Mouse (Mus musculus) right cerebral cortex, postnatal 25 days (tissue): ENCODE measurements at regions not wholly inside any gene's neighbourhood (a gene's known extent, or its start where the extent isn't known, plus 50 kb on each side); places are given as distances from the start of the nearest gene placed in this dataset.

Experiments
- DNase-seq: peaks from one replicate; pipeline ENCODE4 v3.0.0; 2022

- DNase-seq, result no peak
These were observed 64.8 kb downstream of the Dll1 start for GRCm38 (mm10) chr17:15311822-15312221.

GRCm38 (mm10) chr17:15310465-15310864 is 66.2 kb downstream of the Dll1 start:
- no peak for DNase-seq

DNA sequence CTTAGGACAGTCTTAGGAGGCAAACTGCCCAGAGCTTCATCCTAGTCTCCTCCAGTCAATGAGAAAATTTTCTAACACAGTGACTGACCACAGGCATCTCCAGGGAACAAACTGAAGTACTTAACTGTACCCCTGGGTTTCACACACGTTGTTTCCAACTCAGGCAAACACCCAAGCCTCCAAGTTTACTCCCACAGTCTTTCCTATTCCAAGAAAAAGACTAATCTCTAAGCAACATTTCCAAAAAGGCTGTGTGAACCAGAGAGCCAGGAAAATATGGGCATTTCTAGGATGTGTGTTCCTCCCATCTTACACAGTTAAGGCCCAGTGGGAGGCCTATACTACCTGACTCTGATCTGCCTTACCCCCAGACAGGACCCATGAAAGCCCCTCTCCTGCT is 74.6 kb downstream of the Dll1 start:
- no peak for DNase-seq

DNA sequence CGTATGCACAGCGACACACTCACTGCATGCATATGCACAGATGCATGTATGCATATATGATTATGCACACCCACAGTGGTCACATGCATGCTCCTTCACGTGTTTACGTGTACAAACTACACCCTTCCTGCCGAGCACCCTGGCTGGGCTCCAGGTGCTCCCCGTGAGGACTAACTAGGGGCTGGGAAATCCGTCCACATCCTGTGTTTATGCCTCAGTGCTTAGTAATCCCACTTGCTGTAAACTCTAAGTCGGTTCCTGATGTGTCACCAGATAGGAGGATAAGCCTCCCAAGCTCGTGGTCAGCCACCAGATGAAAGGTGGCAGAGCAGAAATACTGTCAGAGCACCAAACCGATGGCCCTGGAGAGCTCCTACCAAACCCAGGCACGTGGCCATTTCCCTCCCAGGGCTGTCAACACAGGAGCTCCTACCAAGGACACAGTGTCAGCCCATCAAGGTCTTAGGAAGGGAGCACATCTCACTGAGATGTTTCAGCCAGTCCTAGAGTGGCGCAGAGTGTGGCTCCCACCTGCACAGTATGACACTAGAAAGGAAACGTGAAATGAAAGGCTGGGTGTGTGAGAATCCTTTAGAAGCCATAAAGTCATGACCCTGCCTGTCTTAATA is 76.8 kb downstream of the Dll1 start:
- no peak for DNase-seq

DNA sequence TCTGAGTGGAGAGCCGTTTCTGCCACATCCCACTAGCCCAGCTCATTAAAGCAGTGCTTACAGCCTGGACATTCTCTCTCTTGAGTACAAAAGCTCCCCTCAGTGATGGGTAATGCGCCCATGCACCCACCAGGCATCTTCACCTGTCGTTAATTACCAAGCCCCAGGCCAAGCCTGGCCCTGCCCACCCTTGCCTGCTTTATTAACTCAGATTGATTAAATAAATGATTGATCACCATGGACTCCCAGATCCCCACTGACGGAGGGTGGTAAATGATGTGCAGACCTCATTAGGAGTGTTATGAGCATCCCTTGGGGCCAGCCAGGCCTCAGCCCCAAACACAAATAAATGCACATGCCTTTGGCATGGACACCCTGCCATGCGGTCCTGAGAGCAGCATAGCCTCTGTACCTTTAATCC is 82.5 kb downstream of the Dll1 start:
- no peak for DNase-seq

- DNase-seq, result no peak
These were observed 84.1 kb downstream of the Dll1 start for GRCm38 (mm10) chr17:15292490-15293070.

- no peak for DNase-seq
These were observed 85.0 kb downstream of the Dll1 start for GRCm38 (mm10) chr17:15291626-15292025.

DNA sequence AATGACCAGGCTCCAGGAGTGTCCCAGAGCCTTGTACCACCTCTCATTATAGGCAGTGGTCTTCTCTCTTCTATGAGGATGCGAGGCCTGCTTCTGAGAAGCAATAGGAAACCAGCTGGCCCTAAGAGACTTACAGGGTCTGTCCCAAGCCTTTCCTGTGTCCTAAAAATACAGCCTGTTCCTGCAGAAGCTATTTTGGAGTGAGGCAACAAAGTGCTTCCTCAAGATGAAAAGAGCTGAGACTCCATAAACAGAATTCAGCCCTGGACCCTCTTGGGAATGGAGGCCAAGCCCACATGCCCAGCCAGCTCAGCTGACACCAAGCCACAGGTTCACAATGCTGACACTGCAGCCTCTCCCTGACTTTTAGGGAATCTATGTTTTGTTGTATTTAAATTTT is 86.3 kb downstream of the Dll1 start:
- no peak for DNase-seq

GRCm38 (mm10) chr17:15289062-15289461 is 87.6 kb downstream of the Dll1 start:
- DNase-seq, result no peak

DNA sequence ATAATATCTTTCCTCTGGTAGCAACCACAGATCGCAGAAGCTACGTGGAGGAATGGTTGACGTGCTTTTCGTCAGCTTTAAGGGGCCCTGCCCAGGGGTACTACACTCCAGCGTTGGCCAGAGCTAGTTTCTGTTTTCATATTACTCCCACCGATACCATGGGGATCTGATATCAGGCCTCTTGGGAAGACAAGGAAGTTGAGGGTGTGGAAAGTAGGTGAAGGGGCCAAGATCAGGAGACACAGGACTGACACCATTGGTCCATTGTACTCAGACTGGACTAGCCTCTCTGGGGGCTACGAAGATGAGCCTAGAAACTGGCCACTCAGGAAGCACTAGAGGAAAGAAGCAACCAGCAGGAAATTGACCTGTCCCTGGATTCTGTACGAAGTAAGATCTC is 88.0 kb downstream of the Dll1 start:
- DNase-seq, result no peak

DNA sequence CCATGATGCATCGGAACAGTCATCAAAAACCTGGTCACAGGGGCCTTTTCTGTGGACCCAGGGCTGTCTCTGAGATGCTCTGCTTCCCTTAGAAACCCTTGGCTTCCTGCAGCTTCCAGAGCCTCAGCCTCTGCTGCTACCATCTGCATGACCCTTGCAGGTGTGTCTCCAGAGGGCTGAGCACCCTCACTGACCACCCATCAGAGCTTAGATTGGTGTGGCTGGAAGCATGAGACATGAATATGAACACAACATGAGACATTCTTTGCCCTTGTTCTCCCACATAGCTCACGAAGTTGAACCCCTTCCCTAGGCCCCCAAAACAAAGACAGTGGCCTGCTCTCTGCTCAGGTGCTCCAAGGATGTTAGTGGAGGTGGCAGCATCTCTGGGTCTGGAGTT is 90.1 kb downstream of the Dll1 start:
- no peak for DNase-seq

DNA sequence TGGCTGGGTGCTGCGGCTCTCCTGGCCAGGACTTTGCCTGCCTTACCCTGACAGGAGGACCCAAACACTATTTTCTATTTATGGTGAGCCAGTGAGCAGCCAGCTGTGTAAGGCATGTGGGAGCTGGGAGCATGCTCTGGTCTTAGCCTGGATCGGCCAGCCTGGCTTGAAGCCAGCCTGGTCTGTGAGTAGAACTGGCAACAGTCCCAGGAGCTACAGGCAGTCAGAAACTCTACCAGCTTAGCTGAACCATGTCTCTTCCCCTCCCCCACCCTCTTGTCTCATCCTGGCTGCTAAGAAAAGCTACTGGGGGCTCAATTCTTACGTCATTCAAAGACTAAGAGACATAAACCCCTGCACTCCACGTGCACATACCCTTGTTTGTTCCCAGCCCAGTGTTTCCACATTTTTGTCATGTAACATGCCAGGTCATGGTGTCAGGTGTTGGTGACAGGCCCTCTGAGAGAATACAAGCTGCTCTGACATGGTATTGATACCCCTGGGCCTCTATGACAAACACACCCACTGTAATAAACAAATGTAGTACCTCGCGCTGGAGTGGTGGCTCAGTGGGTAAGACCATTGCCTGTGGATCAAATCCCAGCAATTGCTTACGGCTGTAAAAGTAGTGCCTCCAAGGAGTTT is 91.2 kb downstream of the Dll1 start:
- DNase-seq, result no peak

- DNase-seq, result no peak
These were observed 106.8 kb downstream of the Dll1 start for GRCm38 (mm10) chr17:15269905-15270304.

DNA sequence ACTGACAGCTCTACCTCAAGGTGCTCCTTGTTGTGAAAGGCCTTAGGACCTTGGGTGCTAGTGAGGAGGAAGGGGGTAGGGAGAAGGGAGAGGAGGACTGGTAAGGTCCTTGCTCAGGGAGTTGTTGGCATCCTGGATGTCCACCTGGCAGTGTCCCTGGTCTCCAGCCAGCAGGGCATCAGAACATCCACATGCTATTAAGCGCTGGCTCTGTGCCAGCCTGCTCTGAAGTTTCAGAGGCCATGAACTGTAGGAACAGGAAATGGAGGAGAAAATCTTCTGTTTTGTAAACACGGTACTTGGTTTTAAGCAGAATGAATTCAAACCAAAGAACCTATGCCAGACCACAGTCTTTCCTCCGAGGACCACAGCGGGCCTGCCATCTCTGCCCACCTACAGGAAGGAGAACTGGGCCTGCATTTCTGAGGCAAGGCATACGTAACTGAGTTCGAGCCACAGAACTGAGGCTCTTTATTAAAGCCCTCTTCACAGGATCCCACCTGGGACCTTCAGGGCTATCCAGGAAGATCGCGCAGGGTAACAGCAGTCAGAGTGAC is 107.5 kb downstream of the Dll1 start:
- DNase-seq, result no peak

DNA sequence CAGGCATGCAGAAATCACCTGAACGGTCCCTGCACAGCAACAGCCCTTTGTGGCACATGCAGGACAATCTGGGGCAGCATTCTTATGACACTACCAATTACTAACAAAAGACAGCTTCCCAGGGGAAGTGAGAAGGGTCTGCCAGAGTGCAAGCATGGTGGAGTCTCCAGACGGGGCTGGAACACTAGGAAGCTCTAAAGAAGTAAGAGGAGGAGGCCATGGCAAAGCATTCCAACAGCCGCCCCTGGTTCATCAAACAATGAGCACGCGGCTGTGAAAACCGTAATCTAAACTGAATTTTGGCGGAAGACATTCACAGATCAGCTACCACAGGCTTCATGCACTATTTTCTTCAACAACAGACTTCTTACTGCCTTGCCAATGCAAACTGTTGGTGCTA is 109.0 kb downstream of the Dll1 start:
- DNase-seq, result no peak

GRCm38 (mm10) chr17:15259427-15260101 is 117.1 kb downstream of the Dll1 start:
- no peak for DNase-seq

- no peak for DNase-seq
These were observed 120.8 kb downstream of the Dll1 start for GRCm38 (mm10) chr17:15255874-15256273.

- no peak for DNase-seq
These were observed 122.9 kb downstream of the Dll1 start for GRCm38 (mm10) chr17:15253785-15254184.

DNA sequence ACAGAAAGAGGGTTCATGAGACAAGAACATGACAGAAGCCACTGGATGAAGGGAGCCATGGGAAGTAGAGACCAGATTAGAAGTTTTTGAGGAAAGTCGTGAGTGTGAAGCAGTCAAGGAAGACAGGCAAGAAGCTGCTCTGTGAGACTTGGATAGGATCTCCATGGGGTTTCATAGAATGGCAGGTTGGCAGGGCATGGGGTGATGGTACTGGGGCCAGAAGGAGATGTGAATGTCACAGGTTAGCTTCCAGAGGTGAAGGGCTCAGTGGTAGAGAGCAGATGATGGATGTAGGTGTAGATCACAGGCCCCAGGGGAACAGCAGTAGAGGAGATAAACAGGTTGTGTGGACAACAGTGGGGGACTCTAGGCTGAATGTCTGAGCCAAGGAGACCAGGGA is 123.4 kb downstream of the Dll1 start:
- DNase-seq, result no peak

- no peak for DNase-seq
These were observed 124.5 kb downstream of the Dll1 start for GRCm38 (mm10) chr17:15252187-15252586.

DNA sequence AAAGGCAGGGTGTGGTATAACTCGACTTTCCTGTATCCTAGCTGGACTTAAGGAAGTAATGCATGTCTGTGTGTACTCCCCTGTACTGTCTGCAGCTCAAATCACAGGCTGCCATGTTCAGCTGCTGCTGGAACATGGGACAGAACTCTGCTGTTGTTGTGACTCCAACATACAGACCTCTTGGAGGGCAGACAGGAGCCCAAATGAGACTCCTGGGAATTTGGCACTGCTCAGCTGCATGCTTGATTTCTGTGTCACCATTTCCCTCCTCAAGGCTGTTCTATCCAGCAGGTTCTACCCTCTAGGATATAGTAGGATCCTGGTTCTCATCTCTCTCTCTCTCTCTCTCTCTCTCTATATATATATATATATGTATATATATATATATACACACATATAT is 125.0 kb downstream of the Dll1 start:
- no peak for DNase-seq

GRCm38 (mm10) chr17:15248417-15248791 is 128.3 kb downstream of the Dll1 start:
- no peak for DNase-seq

GRCm38 (mm10) chr17:15247546-15248416 is 128.9 kb downstream of the Dll1 start:
- DNase-seq, result no peak
